Mouse (Mus musculus) heart, postnatal 10 days (tissue): Measurements from ENCODE around the gene Lmtk3. TPM values are rescaled to one million over a fixed set of nuclear protein-coding genes. Genes with fewer than 3 reads are reported as not detected.

Experiments
- DNase-seq, 2 experiments: peaks; one replicate each; pipeline ENCODE4 v3.0.0; 2021
- intact Hi-C: fragments of 180-260 bp; cut with DNase I; formaldehyde crosslinking; loops from one replicate; pipeline ENCODE4 v1.15.1; 2025
- total RNA-seq, 2 experiments: library from RNA; stranded (reverse); gene quantifications; 2 replicates each; pipeline ENCODE4 v1.2.3; 2021

Gene Lmtk3
- total RNA-seq, 2 experiments from 2014 or later: 0.22 to 0.30 TPM

GRCm38 (mm10) chr7:45802551-45802950, 19.0 kb downstream of the Lmtk3 start:
- no peak for DNase-seq
- intact Hi-C loops: no loop called here

GRCm38 (mm10) chr7:45805941-45806340, 22.4 kb downstream of the Lmtk3 start:
- DNase-seq: no peak
- intact Hi-C loops: no loop called here

GRCm38 (mm10) chr7:45808471-45808870, 24.9 kb downstream of the Lmtk3 start:
- intact Hi-C loops: no loop called here
- DNase-seq: no peak

GRCm38 (mm10) chr7:45809276-45810075, 25.9 kb downstream of the Lmtk3 start:
- intact Hi-C loops: no loop called here
- peak in 1 of 2 experiments; percentile 40 for DNase-seq

GRCm38 (mm10) chr7:45812921-45813320, 29.4 kb downstream of the Lmtk3 start:
- intact Hi-C loops: no loop called here
- DNase-seq: no peak

- DNase-seq: peak; percentile 99 to 100
- intact Hi-C loops: no loop called here
Observed at GRCm38 (mm10) chr7:45813787-45814779, 30.5 kb downstream of the Lmtk3 start, which contains the start of gene Cyth2. Gene Cyth2, minus strand, starts transcription at chr7:45814581.

GRCm38 (mm10) chr7:45814841-45815240, 31.3 kb downstream of the Lmtk3 start:
- intact Hi-C loops: no loop called here
- DNase-seq: no peak

- no peak for DNase-seq
- intact Hi-C loops: no loop called here
Observed at GRCm38 (mm10) chr7:45815323-45815983, 31.9 kb downstream of the Lmtk3 start.

- intact Hi-C loops: no loop called here
Observed at GRCm38 (mm10) chr7:45815984-45816351, 32.4 kb downstream of the Lmtk3 start.

GRCm38 (mm10) chr7:45819843-45820242, 36.3 kb downstream of the Lmtk3 start:
- intact Hi-C loops: no loop called here
- no peak for DNase-seq

More at GRCm38 (mm10) chr7:45815984-45816351, 32.4 kb downstream of the Lmtk3 start:
- no peak for DNase-seq

GRCm38 (mm10) chr7:45820913-45821312, 37.4 kb downstream of the Lmtk3 start:
- DNase-seq: no peak
- intact Hi-C loops: no loop called here

- intact Hi-C loops: no loop called here
- DNase-seq: no peak
Observed at GRCm38 (mm10) chr7:45824598-45824997, 41.1 kb downstream of the Lmtk3 start, which contains the start of gene Kcnj14. Gene Kcnj14, minus strand, starts transcription at chr7:45824782.

- intact Hi-C loops: no loop called here
- no peak for DNase-seq
Observed at GRCm38 (mm10) chr7:45826631-45827030, 43.1 kb downstream of the Lmtk3 start.

GRCm38 (mm10) chr7:45830427-45831127, 47.0 kb downstream of the Lmtk3 start, which contains the start of gene Grwd1:
Gene Grwd1, minus strand, starts transcription at chr7:45830944.
- intact Hi-C loops: loop anchor here (2.0 kb wide), 1 partner anchor 34 kb away; no protein-coding TSS in a partner anchor
- DNase-seq: peak; percentile 90 to 93

GRCm38 (mm10) chr7:45831128-45831525, 47.6 kb downstream of the Lmtk3 start:
- intact Hi-C loops: loop anchor here (2.0 kb wide), 1 partner anchor 34 kb away; no protein-coding TSS in a partner anchor

GRCm38 (mm10) chr7:45832428-45832827, 48.9 kb downstream of the Lmtk3 start:
- intact Hi-C loops: no loop called here
- no peak for DNase-seq

More at GRCm38 (mm10) chr7:45831128-45831525, 47.6 kb downstream of the Lmtk3 start:
- no peak for DNase-seq

GRCm38 (mm10) chr7:45833148-45833790, 49.7 kb downstream of the Lmtk3 start:
- DNase-seq: no peak
- intact Hi-C loops: no loop called here

- intact Hi-C loops: no loop called here
Observed at GRCm38 (mm10) chr7:45833924-45834323, 50.4 kb downstream of the Lmtk3 start.

More at GRCm38 (mm10) chr7:45833924-45834323, 50.4 kb downstream of the Lmtk3 start:
- DNase-seq: no peak
